Mouse (Mus musculus): ENCODE measurements around the gene Macrod2. TPM values are rescaled to one million over a fixed set of nuclear protein-coding genes. Genes with fewer than 3 reads are reported as not detected.
A peak's percentile ranks its signal among the peaks of the same experiment; 100 is the strongest.

Macrod2 gene
- not detected in 2 replicates for polyA plus RNA-seq (2012; ENCODE audit: insufficient read depth, insufficient read length, low replicate concordance, missing spikeins)

DNA sequence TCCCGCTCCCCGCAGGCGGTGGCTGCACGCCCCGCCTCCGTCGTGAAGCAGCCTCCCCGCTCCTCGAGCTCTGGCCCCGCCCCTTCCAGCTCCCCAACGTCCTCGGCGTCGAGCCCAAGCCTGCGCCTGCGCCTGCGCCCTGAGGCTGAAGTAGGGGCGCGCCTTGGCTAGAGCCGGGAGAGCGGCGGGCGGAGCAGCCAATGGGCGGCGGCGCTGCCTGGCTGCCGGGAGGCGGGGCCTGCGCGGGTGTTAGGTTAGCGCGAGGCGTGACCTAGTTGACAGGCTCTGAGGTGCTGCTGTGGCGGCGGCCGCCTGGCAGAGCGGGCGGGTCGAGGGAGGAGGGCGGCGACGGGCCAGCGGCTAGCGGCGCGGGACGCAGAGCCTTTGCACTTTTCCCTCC, at the start of gene Macrod2:
Gene Macrod2 (plus strand): TSS at position 131 of the 400 bp plus-strand sequence.
- no peaks in the 10 kb centered on the region for H3K4me1 ChIP-seq (ENCODE audit: control insufficient read depth, insufficient read depth, low read length)
- no peak within 1 kb of the TSS for H3K27ac ChIP-seq (ENCODE audit: insufficient read depth, low read depth, low read length)
- peak within 1 kb of the TSS; percentile 84 for H3K4me3 ChIP-seq (ENCODE audit: insufficient read depth, low read depth, low read length)
- WGBS, result under 1% methylated on average over 47 of the region's 47 CpGs
- TF ChIP-seq CTCF (IDR thresholded peaks at IDR 0.05; ENCODE audit: insufficient read depth, low read depth, low read length) (no peak), POLR2A (IDR thresholded peaks at IDR 0.05; ENCODE audit: insufficient read depth, low read depth, low read length) (peak; percentile 78)

DNA sequence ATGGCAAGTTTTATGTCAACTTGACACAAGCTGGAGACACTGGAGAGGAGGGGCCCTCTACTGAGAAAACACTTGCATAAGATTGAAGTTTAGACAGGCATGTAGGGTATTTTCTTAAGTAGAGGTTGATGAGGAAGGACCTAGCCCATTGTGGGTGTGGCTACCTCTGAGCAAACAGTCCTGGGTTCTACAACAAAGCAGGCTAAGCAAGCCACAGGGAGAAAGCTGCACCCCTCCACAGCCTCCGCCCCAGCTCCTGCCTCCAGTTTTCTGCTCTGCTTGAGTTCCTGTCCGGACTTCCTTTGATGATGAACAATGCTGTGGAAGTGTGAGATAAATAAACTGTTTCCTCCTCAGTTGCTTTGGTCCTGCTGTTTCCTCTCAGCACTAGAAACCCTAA, 35.2 kb upstream of the Macrod2 start:
- 80% methylated on average over 2 of the region's 2 CpGs for WGBS
- no peak overlapping the region for H3K4me3 ChIP-seq (ENCODE audit: insufficient read depth, low read depth, low read length)
- no peak overlapping the region for H3K27ac ChIP-seq (ENCODE audit: insufficient read depth, low read depth, low read length)
- no peak for TF ChIP-seq POLR2A (IDR thresholded peaks at IDR 0.05; ENCODE audit: insufficient read depth, low read depth, low read length)
- TF ChIP-seq CTCF (IDR thresholded peaks at IDR 0.05; ENCODE audit: insufficient read depth, low read depth, low read length), result no peak
- no peaks in the 10 kb centered on the region for H3K4me1 ChIP-seq (ENCODE audit: control insufficient read depth, insufficient read depth, low read length)

DNA sequence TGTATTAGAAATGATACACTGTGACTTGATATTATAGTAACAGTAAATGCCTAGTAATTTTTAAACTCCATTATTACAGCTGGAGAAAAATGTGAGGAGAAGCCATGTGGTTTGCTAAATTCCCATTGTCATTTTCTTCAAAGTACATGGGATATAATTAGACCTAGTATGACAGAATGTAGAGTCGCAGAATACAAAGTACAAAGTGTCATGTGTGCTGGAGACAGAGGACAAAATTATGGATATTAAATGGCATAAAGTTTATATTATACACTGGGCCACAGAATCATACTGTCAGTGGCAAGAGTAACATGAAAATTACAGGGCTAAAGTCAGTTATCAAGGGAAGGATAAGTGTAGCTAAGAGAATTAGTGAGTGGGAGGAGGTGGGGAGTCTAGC, 30.3 kb upstream of the Macrod2 start:
- no peak for TF ChIP-seq CTCF (IDR thresholded peaks at IDR 0.05; ENCODE audit: insufficient read depth, low read depth, low read length)
- no peak for TF ChIP-seq POLR2A (IDR thresholded peaks at IDR 0.05; ENCODE audit: insufficient read depth, low read depth, low read length)
- Histone ChIP-seq H3K4me1 (ENCODE audit: control insufficient read depth, insufficient read depth, low read length) (no peaks in the 10 kb centered on the region), H3K4me3 (ENCODE audit: insufficient read depth, low read depth, low read length) (no peak overlapping the region), H3K27ac (ENCODE audit: insufficient read depth, low read depth, low read length) (no peak overlapping the region)
- WGBS, result 31% methylated on average over 1 of the region's 1 CpGs

DNA sequence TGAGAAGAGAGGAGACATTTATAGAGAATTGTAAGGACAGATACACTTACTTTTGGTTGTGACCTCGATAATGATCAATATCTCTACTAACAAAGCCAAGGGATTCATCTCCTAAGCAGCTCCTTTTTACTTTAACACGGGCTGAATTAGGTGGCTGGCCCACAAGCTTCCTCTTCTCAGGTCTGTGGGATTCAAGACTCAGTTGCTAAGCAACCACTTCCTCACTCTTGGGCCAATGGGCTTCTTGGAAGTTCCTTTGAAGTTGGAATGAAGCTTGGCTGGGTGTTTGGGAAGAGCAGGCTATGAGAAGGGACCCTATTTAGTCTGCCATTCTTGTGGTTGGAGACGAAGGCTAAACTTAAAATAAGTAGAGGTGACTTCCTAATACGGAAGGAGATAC, 5.6 kb upstream of the Macrod2 start, which contains the start of gene Sel1l2:
Gene Sel1l2 (minus strand): TSS at position 182 of the 400 bp plus-strand sequence.
- TF ChIP-seq CTCF (IDR thresholded peaks at IDR 0.05; ENCODE audit: insufficient read depth, low read depth, low read length) (no peak), POLR2A (IDR thresholded peaks at IDR 0.05; ENCODE audit: insufficient read depth, low read depth, low read length) (no peak)
- WGBS, result 47% methylated on average over 4 of the region's 4 CpGs
- Histone ChIP-seq H3K4me3 (ENCODE audit: insufficient read depth, low read depth, low read length) (no peak within 1 kb of the TSS), H3K27ac (ENCODE audit: insufficient read depth, low read depth, low read length) (no peak within 1 kb of the TSS), H3K4me1 (ENCODE audit: control insufficient read depth, insufficient read depth, low read length) (no peaks in the 10 kb centered on the region)

DNA sequence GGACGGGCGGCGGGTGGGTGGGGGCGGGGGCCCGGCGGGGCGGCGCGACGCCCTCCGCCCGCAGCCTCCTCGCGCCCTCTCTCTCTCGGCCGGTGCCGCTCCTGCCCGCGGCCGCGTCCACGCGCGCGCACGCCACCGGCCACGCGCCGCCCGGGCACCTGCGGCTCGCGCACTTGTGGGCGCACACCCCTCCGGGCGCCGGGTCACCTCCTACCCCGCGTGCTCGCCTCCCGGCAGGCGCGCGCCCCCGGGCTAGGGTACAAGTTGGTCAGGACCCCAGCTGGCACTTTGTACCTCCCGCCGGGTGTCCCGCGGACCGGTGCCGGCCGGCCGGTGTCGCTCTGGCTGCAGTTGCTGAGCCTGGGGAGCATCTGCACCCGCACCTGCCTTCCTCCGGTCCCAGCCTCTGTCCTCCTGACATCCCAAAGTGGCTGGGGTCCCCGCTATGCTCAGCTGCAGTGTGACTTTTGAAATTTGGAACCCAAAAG, 679 bp downstream of the Macrod2 start:
- WGBS, result under 1% methylated on average over 47 of the region's 58 CpGs
- no peak overlapping the region for H3K27ac ChIP-seq (ENCODE audit: insufficient read depth, low read depth, low read length)
- H3K4me1 ChIP-seq (ENCODE audit: control insufficient read depth, insufficient read depth, low read length), result no peaks in the 10 kb centered on the region
- TF ChIP-seq CTCF (IDR thresholded peaks at IDR 0.05; ENCODE audit: insufficient read depth, low read depth, low read length), result no peak
- no peak for TF ChIP-seq POLR2A (IDR thresholded peaks at IDR 0.05; ENCODE audit: insufficient read depth, low read depth, low read length)
- H3K4me3 ChIP-seq (ENCODE audit: insufficient read depth, low read depth, low read length), result peak overlapping the region; percentile 84

DNA sequence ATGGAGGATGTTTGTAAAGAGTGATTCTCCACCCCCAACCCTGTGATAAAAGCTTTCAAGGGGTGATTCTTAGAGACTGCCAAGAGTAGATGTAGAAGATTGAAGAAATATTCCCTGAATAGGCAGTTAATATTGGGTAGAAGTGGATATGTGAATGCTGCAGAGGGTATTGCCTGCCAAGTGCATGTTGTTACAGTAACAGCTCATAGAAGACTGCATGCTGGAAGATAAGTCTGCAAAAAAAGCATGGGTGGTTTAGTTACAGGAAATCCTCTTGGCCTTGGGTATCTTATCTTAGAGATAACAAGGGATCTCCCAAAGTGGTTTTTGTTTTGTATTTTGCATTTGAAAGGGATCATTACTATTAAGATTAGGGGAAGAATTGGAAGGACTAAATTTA, 30.7 kb downstream of the Macrod2 start:
- H3K4me3 ChIP-seq (ENCODE audit: insufficient read depth, low read depth, low read length), result no peak overlapping the region
- H3K27ac ChIP-seq (ENCODE audit: insufficient read depth, low read depth, low read length), result no peak overlapping the region
- H3K4me1 ChIP-seq (ENCODE audit: control insufficient read depth, insufficient read depth, low read length), result no peaks in the 10 kb centered on the region
- no peak for TF ChIP-seq CTCF (IDR thresholded peaks at IDR 0.05; ENCODE audit: insufficient read depth, low read depth, low read length)
- no peak for TF ChIP-seq POLR2A (IDR thresholded peaks at IDR 0.05; ENCODE audit: insufficient read depth, low read depth, low read length)

DNA sequence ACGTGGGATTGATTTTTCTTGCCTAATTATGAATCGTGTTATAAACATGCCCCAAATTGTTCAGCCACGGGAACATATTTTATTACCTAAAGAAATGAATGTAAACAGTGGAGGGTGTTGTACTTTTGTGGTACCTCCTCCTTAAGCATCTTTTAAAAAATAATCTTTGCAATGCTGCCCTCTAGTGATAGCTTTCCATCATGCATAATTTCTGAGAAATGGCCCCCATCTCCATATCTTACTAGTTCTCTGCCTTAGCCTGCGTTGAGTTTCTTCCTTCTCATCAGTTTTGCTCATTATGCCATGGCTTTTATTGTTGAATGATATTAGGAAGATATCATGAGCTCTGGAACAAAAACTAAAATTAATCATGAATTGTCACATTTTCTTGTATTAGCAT, 32.2 kb downstream of the Macrod2 start:
- Histone ChIP-seq H3K4me1 (ENCODE audit: control insufficient read depth, insufficient read depth, low read length) (no peaks in the 10 kb centered on the region), H3K4me3 (ENCODE audit: insufficient read depth, low read depth, low read length) (no peak overlapping the region), H3K27ac (ENCODE audit: insufficient read depth, low read depth, low read length) (no peak overlapping the region)
- TF ChIP-seq POLR2A (IDR thresholded peaks at IDR 0.05; ENCODE audit: insufficient read depth, low read depth, low read length), result no peak
- no peak for TF ChIP-seq CTCF (IDR thresholded peaks at IDR 0.05; ENCODE audit: insufficient read depth, low read depth, low read length)
- 15% methylated on average over 4 of the region's 4 CpGs for WGBS

DNA sequence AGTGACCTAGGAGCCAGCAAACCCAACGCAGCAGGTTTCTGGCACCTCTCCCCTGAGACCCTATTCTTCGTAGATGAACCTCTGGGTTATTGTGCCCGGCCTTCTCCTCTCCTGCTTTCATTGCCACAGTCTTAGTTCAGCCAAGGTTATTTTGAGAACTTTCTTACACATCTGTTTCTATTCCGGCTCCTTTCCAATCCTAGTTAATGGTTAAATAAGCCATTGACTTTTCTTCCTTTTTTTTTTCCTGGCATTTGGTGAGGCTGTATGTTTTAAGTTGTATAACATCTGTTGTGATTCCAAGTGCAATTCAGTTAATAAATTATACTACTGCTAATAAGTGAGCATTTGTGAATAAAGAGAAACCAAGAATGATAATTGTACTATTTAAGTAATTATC, 44.0 kb downstream of the Macrod2 start:
- TF ChIP-seq POLR2A (IDR thresholded peaks at IDR 0.05; ENCODE audit: insufficient read depth, low read depth, low read length), result no peak
- no peak for TF ChIP-seq CTCF (IDR thresholded peaks at IDR 0.05; ENCODE audit: insufficient read depth, low read depth, low read length)
- Histone ChIP-seq H3K4me3 (ENCODE audit: insufficient read depth, low read depth, low read length) (no peak overlapping the region), H3K27ac (ENCODE audit: insufficient read depth, low read depth, low read length) (no peak overlapping the region), H3K4me1 (ENCODE audit: control insufficient read depth, insufficient read depth, low read length) (no peaks in the 10 kb centered on the region)
- 62% methylated on average over 4 of the region's 4 CpGs for WGBS

DNA sequence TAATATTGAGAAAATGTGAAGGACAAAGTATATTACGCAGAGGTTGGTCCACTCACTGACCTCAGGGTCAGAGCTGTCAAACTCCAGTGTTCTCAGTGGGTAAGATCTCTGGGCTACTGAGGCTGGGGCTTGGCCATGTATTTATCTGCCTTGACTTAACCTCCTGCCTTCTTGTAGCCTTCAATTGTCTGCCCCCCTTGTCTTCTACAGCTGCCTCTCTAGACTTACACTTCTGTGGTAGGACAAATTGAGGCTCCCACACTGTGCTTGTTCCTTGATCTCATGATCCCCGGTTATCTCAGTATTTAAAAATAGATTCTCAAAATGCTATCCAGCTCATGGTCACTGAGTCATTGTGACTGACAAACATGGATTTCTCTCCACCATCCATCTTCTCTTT, 53.5 kb downstream of the Macrod2 start:
- TF ChIP-seq CTCF (IDR thresholded peaks at IDR 0.05; ENCODE audit: insufficient read depth, low read depth, low read length), result no peak
- no peak for TF ChIP-seq POLR2A (IDR thresholded peaks at IDR 0.05; ENCODE audit: insufficient read depth, low read depth, low read length)
- no peak overlapping the region for H3K4me3 ChIP-seq (ENCODE audit: insufficient read depth, low read depth, low read length)
- no peak overlapping the region for H3K27ac ChIP-seq (ENCODE audit: insufficient read depth, low read depth, low read length)
- 93% methylated on average over 2 of the region's 2 CpGs for WGBS
- no peaks in the 10 kb centered on the region for H3K4me1 ChIP-seq (ENCODE audit: control insufficient read depth, insufficient read depth, low read length)

DNA sequence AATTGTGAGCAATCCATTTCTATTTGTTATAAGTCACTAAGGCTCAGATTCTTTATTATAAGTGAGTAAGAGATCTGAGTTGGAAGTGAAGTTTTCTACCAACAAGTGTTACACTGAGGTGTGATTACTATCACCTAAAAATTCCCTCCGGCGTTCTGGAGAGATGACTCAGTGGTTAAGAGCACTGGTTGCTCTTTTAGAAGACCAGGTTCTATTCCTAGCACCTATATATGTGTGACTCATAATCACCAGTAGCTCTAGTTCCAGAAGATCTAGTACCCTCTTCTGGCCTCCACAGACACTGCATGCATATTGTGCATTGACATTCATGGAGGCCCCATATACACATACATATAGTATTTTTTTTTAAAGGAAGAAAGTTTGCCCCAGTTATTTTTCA, 80.7 kb downstream of the Macrod2 start:
- no peak overlapping the region for H3K27ac ChIP-seq (ENCODE audit: insufficient read depth, low read depth, low read length)
- TF ChIP-seq CTCF (IDR thresholded peaks at IDR 0.05; ENCODE audit: insufficient read depth, low read depth, low read length) (no peak), POLR2A (IDR thresholded peaks at IDR 0.05; ENCODE audit: insufficient read depth, low read depth, low read length) (no peak)
- no peaks in the 10 kb centered on the region for H3K4me1 ChIP-seq (ENCODE audit: control insufficient read depth, insufficient read depth, low read length)
- 57% methylated on average over 2 of the region's 2 CpGs for WGBS
- H3K4me3 ChIP-seq (ENCODE audit: insufficient read depth, low read depth, low read length), result no peak overlapping the region
